In genomic region chr12:86799786-86800185, GRCm38 (mm10) we compare ENCODE assay signal across 10 mouse cellular contexts.
DNase-seq lines count a peak whose midpoint lies in the region; ATAC-seq and TF ChIP-seq lines count a peak whose summit lies in the region.
"Had no signal": no experiment of that assay in that cellular context is flagged by ENCODE, and none has a peak within 500 bp of the region (broad histone marks: within the 10 kb centered on the region; RNA-seq: fewer than 3 reads in every experiment).

No protein-coding gene starts in this region.

- no peak for ATAC-seq in heart, embryonic 15.5 days (replicated peaks; ENCODE audit: insufficient number of reproducible peaks, insufficient read depth, low FRiP score, low read depth)
- no peak for ATAC-seq in lung, postnatal 0 days
- ATAC-seq in limb, embryonic 12.5 days (ENCODE audit: insufficient number of reproducible peaks, insufficient read depth, low FRiP score, low TSS enrichment, low read depth), result no peak
- no peak for ATAC-seq in stomach, postnatal 0 days (ENCODE audit: low FRiP score, low TSS enrichment)

- no peak overlapping the region for H3K9ac ChIP-seq in heart, embryonic 15.5 days
- no peak overlapping the region for H3K9ac ChIP-seq in lung, postnatal 0 days (replicated peaks; ENCODE audit: low read depth)
- no peak overlapping the region for H3K9ac ChIP-seq in limb, embryonic 12.5 days (replicated peaks)
- H3K9ac ChIP-seq in stomach, postnatal 0 days (ENCODE audit: low read length), result no peak overlapping the region

- H3K9me3 ChIP-seq in heart, embryonic 15.5 days (replicated peaks), result no peaks in the 10 kb centered on the region
- no peaks in the 10 kb centered on the region for H3K9me3 ChIP-seq in lung, postnatal 0 days (ENCODE audit: low read length)
- H3K9me3 ChIP-seq in limb, embryonic 12.5 days, result no peaks in the 10 kb centered on the region
- H3K9me3 ChIP-seq in stomach, postnatal 0 days (ENCODE audit: control insufficient read depth, low read length), result no peaks in the 10 kb centered on the region
- H3K9me3 ChIP-seq: midbrain, embryonic 12.5 days had no signal

- H3K4me3 ChIP-seq in heart, embryonic 15.5 days, result no peak overlapping the region
- H3K4me3 ChIP-seq in lung, postnatal 0 days (ENCODE audit: low read depth, low read length), result no peak overlapping the region
- H3K4me3 ChIP-seq in limb, embryonic 12.5 days (replicated peaks), result no peak overlapping the region
- no peak overlapping the region for H3K4me3 ChIP-seq in stomach, postnatal 0 days (ENCODE audit: low read depth, low read length)
- H3K4me3 ChIP-seq: midbrain, embryonic 12.5 days had no signal

- TF ChIP-seq CTCF in lung, postnatal 0 days (IDR thresholded peaks at IDR 0.05), result no peak
- TF ChIP-seq CTCF in stomach, postnatal 0 days (IDR thresholded peaks at IDR 0.05; ENCODE audit: low read depth), result no peak

- peak overlapping the region; percentile 50; the same call in 1 of the 2 replicates for H3K27ac ChIP-seq in heart, embryonic 15.5 days
- H3K27ac ChIP-seq in lung, postnatal 0 days (ENCODE audit: low read length), result peak overlapping the region; percentile 92
- H3K27ac ChIP-seq in limb, embryonic 12.5 days, result peak overlapping the region; percentile 99
- H3K27ac ChIP-seq in stomach, postnatal 0 days (replicated peaks), result peak overlapping the region; percentile 49; the same call in 1 of the 2 replicates

- no peak for TF ChIP-seq EP300 in lung, postnatal 0 days (IDR thresholded peaks at IDR 0.05)
- TF ChIP-seq EP300 in stomach, postnatal 0 days (optimal IDR thresholded peaks at IDR 0.05), result no peak

- no peak overlapping the region for H3K4me2 ChIP-seq in heart, embryonic 15.5 days
- no peak overlapping the region for H3K4me2 ChIP-seq in lung, postnatal 0 days (replicated peaks; ENCODE audit: low read depth, low read length)
- no peak overlapping the region for H3K4me2 ChIP-seq in limb, embryonic 12.5 days
- no peak overlapping the region for H3K4me2 ChIP-seq in stomach, postnatal 0 days (replicated peaks; ENCODE audit: low read depth)

- H3K4me1 ChIP-seq in heart, embryonic 15.5 days (replicated peaks), result peaks cover 69% of the 10 kb centered on the region
- H3K4me1 ChIP-seq in lung, postnatal 0 days (ENCODE audit: insufficient read depth, low read depth, low read length), result peaks cover 35% of the 10 kb centered on the region
- H3K4me1 ChIP-seq in limb, embryonic 12.5 days (replicated peaks), result peaks cover 67% of the 10 kb centered on the region
- H3K4me1 ChIP-seq in stomach, postnatal 0 days (replicated peaks; ENCODE audit: control insufficient read depth, insufficient read depth), result peaks cover 13% of the 10 kb centered on the region

- no peaks in the 10 kb centered on the region for H3K36me3 ChIP-seq in heart, embryonic 15.5 days
- H3K36me3 ChIP-seq in lung, postnatal 0 days (ENCODE audit: insufficient read depth, low read length), result no peaks in the 10 kb centered on the region
- no peaks in the 10 kb centered on the region for H3K36me3 ChIP-seq in limb, embryonic 12.5 days
- H3K36me3 ChIP-seq in stomach, postnatal 0 days (ENCODE audit: control insufficient read depth, insufficient read depth, low read length), result no peaks in the 10 kb centered on the region
- H3K36me3 ChIP-seq: midbrain, embryonic 12.5 days had no signal

- 75% methylated on average over 7 of the region's 7 CpGs for WGBS in heart, embryonic 15.5 days
- WGBS in lung, postnatal 0 days, result 85% methylated on average over 7 of the region's 7 CpGs
- 82% methylated on average over 7 of the region's 7 CpGs for WGBS in limb, embryonic 12.5 days
- 79% methylated on average over 7 of the region's 7 CpGs for WGBS in stomach, postnatal 0 days

- H3K27me3 ChIP-seq in heart, embryonic 15.5 days, result no peaks in the 10 kb centered on the region
- H3K27me3 ChIP-seq in lung, postnatal 0 days (replicated peaks; ENCODE audit: insufficient read depth, low read length), result no peaks in the 10 kb centered on the region
- no peaks in the 10 kb centered on the region for H3K27me3 ChIP-seq in limb, embryonic 12.5 days
- no peaks in the 10 kb centered on the region for H3K27me3 ChIP-seq in stomach, postnatal 0 days (ENCODE audit: control insufficient read depth, insufficient read depth, low read length)

- DNase-seq in heart, postnatal 25 days (ENCODE audit: low spot score), result no peak
- DNase-seq in lung, postnatal 0 days (ENCODE audit: low spot score), result no peak
- no peak for DNase-seq in lung, adult 18-20 months
- DNase-seq in stomach, postnatal 0 days (ENCODE audit: low spot score), result no peak
- no peak for DNase-seq in thymus, adult 18-20 months
- no peak for DNase-seq in urinary bladder, postnatal 14 days (ENCODE audit: low spot score)
- DNase-seq: layer of hippocampus, adult 9-11 months had no signal

- intact Hi-C loops in heart, postnatal 25 days (cut with DNase I), result loop anchor here (2.0 kb wide), 2 partner anchors 25 to 33 kb away; no protein-coding TSS in a partner anchor

Comparison
In these comparisons a context has a peak if more than half of its experiments do, and no peak if none do; other contexts are left out.
1. H3K27ac ChIP-seq: peak in every context shown above with its lines; median percentile 99 in limb, embryonic 12.5 days; 92 in lung, postnatal 0 days; 50 in heart, embryonic 15.5 days; 49 in stomach, postnatal 0 days.